Mouse (Mus musculus) granulocyte monocyte progenitor cell, adult 5-6 weeks (primary cell): Measurements from ENCODE around the gene Btbd10. TPM values are rescaled to one million over a fixed set of nuclear protein-coding genes. Genes with fewer than 3 reads are reported as not detected.

Source experiments
- ATAC-seq: replicated peaks from 2 replicates; pipeline ENCODE4 v1.8.0; 2016; ENCODE audit warnings: mild to moderate bottlenecking, moderate TSS enrichment, inconsistent platforms; ENCODE audit not compliant: poor library complexity, severe bottlenecking
- total RNA-seq, 2 experiments: library from RNA; stranded (forward) in 1 of 2; stranded (reverse) in 1 of 2; fragments of 200-712, 200-1000 nt in 1 of 2; fragments of >200 nt in 1 of 2; fragmentation: Nextera tagmentation in 1 of 2; gene quantifications; 2 replicates each; pipeline ENCODE4 v1.2.3; 2014 to 2017

The Btbd10 gene
- total RNA-seq (2014; fragmentation: Nextera tagmentation) (16.3 and 28.3 TPM in 2 replicates), total RNA-seq (2017) (25.2 and 26.0 TPM in 2 replicates)

DNA sequence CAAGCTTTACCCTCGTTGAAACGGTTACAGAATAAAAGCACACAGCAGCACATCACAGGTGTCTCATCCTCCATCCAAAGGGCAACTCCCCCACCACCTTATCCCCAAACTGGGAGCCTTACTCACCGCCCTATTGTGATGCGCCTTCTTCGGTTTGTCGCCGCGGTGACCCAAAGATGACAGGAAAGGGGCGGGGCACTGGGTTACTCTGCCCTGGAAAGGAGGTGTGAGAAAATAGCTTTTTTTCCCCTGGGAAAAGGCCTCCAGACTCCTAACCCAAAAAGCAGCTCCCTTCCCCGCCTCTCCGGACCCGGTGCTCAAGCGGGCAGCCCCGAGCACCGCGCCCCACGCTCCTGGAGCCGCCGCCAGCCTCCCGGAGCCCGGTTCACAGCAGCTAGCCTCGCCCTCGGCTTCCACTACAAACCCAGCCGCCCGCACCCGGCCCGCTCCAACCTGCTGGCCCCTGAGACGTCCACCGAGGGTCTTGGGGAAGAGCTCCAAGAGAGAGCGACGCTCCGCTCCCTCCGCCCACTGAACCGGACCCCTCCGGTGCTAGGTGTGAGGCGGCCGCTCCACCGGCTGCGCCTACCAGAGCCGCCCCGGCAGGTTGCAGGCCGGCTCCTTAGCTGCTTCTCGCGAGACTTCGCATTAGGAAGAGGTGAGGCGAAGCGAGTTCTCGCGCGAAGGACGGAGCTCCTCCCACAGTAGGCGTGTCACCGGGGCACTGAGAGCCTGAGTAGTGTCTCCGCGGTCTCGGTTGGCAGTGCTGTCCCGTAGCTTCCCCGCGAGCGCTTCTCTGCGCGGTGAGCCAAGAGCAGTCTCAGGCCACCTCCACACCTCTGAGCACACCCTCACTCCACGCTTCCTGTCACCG is at the start of gene Btbd10:
Btbd10 (minus strand) TSS at position 647 of the 874 bp plus-strand sequence.
- ATAC-seq = peak; percentile 95

- ATAC-seq = 0 out of 2 replicates have a peak, but pooled peaks have one; percentile 11
These were observed 47.3 kb upstream of the Btbd10 start for GRCm38 (mm10) chr7:113416536-113416935.

DNA sequence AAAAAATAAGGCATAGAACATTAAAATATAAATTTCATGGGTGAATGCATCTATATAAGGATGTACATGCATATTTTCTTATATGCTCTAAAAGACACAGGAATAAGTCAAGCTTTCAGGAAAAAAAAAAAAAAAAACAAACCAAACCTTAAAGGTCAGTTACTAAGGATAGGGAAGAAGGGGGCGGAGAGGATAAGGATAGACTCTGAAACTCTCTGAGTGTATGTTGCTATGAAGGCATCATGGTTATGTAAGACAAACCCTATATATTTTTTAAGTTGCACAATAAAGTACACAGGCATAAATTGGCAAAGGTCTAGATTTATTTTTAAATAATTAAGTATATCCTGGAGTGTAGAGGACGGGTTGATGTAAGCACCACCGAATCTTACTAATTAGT is 46.1 kb upstream of the Btbd10 start:
- ATAC-seq = no peak

DNA sequence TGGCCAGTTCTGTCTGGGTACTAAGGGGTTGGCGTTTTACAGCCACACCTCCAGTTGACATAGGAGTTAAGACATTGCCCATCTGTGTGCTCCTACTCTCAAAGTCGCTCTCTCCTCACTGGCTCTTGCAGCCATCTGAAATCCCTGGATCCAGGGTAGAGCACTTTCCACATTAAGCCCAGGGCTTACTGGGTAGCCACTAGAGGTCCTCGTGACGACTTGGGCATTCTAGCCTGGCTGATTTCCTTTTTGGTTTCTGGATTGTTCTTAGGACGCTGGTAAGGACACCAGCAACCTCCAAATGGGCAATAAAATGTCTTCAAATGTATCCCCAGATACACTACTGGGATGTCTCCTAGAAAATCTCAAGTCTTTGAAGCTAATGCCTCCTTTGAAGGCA is 39.5 kb upstream of the Btbd10 start:
- ATAC-seq = no peak

- ATAC-seq = no peak
These were observed 28.9 kb upstream of the Btbd10 start for GRCm38 (mm10) chr7:113398083-113398482.

GRCm38 (mm10) chr7:113396661-113397060 is 27.5 kb upstream of the Btbd10 start:
- no peak for ATAC-seq

DNA sequence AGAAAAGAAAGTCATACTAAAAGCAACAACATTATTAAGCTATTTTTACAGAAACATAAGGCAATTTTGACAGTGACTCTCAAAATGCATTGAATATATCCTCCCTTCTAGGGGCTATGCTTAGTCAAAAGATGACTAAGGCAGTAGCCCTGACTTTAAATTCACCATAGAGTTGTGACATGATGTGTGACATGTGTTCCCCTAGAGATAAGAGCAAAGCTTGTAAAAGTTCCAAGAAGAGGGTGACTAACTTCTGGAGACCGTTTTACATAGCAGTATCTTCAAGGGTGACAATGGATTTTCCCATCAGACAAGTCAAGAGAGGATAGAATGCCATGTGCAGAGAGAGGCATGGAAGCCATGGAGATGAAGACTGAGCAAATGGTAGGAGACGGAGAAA is 22.4 kb upstream of the Btbd10 start:
- no peak for ATAC-seq

GRCm38 (mm10) chr7:113388470-113388869 is 19.3 kb upstream of the Btbd10 start, which contains the start of gene Pth:
TSS of gene Pth (minus strand) at chr7:113388570.
- ATAC-seq = no peak

DNA sequence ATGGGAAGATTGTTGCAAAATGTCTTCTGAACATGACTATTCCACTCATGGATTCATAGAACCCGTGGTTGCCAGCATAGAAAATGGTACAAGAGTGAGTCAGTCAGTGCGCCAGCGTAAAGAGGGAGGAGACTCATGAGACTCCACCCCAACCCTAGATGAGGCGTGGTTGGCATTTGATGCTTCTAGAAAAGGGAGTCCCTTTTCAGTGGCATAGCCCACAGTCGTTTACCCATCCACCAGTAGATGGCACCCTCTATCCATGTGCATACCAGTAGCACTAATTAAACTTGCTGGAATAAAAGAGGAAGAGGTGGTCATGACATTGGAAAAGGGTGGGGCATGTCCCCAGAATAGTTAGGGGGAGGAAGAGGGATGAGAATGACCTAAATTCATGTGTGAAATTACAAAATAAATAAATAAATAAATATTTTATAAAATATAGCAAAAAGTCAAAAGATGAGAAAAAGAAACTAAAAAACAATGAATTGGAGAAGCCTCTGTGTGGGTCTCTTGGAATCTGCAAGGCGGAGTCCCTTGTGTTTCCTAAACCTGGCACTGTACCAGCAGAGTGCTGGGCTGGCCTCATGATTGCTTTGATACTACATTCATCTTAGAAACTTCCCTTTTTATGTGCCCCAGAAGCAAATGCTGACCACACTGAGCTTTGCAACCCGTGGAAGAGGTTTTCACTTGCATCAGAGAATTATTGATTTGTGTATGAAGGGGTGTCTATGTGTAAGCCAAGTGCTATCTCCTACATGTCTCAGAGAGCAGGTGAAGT is 8.9 kb upstream of the Btbd10 start:
- peak; percentile 98 for ATAC-seq

GRCm38 (mm10) chr7:113372682-113373081 is 3.5 kb upstream of the Btbd10 start:
- ATAC-seq = peak; percentile 17; the same call in 1 of the 2 replicates

DNA sequence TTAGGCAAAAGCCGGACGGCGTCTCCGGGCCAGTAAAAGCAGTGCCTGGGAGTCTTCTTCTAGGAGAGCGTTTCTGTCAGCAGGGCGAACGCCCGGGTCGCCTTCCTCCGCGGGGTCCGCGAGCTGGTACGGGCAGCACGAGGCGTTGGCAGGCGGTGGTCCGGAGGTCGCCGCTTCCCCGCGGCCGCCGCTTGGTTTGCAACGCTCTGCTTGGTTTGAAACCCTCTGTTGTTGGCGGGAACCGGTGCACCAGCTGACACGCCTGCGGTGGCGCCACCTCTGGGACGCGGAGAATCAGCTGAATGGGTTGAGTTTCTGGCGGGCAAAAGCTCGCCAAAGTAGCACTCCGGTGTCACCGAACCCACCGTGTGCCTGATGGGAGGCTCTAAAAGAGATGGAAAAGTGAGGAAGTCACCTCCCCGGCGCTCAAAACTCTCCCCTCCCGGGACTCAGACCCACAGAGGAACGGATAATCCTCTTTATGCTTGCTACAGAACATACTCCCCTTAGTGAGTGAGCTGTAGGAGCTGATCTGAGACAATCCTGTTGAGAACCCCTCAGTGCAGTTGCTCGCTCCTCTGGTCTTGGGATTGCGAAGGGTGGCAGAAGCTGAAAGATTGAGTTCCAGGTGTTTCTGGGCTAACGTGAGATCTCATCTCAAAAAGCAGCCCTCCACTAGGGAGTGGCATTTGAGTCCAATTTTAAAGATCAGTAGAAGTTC is 588 bp upstream of the Btbd10 start:
- ATAC-seq = peak; percentile 30

- no peak for ATAC-seq
These were observed 1.8 kb downstream of the Btbd10 start for GRCm38 (mm10) chr7:113367440-113367839.

GRCm38 (mm10) chr7:113349089-113349488 is 20.1 kb downstream of the Btbd10 start:
- no peak for ATAC-seq

DNA sequence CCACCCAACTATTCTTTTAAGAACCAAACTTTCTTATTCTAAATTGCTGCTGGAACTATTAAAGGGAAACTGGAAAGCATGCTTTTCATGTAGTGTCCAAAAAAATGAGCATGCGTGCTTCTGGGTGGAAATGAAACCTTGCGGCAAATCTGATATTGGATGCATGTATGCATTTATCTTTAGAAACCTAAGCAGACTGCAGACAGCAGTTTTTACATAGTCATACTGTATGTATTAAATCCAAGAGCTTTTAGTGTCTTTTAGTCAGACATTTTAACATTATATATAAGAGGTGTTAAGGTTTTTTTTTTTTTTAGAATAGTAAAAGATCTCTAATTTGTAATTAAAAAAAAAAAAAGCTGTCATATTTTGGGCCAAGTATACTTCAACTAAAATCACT is 21.5 kb downstream of the Btbd10 start:
- no peak for ATAC-seq

DNA sequence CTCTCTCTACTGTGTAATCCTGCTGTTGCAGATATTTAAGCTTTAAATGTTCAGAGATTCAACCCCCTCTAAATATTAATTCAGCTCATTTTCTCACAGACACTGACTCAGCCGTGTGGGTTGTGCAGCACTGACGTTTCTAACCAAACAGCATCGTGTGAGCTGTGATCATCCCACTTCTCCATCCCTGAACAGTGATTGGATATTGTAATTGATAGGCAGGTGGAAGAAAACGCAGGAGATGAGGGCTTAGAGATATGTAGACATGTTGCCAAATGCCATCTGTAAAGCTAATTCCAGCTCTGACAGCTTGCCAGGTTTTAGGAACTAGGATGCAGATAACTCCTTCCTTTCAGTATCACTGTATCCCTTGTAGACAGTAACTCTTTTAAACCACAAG is 21.9 kb downstream of the Btbd10 start:
- no peak for ATAC-seq

GRCm38 (mm10) chr7:113335250-113335649 is 33.9 kb downstream of the Btbd10 start:
- no peak for ATAC-seq

DNA sequence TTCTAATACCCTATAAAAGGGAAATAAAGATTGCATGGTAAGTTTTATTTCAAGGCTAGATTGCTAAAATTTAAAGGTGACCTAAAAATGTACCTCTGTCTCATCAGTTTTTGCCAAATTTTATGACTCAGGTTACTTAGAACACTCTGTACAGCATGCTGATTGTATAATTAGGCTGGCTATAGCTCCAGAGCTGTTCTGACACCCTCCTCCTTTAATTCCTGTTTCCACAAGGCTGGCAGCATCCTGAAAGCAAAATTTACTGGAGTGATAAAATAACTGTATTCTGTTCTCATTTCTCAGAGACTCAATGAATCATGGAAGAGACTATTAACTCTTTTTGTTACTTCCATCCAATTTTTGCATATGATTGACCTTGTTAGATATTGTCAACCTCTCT is 35.2 kb downstream of the Btbd10 start:
- no peak for ATAC-seq

GRCm38 (mm10) chr7:113320128-113320527 is 49.1 kb downstream of the Btbd10 start:
- ATAC-seq = no peak

DNA sequence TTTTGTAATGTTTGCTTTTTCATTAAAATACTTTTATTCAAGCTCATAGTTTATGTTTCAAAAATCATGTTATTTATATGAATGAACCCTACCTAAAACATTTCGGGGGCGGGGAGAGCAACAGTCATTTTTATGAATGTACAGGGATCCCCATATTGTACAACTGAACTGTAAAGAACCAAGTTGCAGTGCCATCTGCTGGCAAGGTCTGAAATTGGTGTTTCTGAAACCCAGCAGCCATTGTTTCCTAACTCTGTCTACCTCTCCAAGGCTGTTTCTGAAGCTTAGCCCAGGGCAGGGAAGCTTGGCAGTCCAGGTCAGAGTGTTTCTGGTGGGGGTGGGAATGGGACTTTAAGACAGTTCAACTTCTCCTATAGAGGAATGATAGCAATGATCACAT is 57.4 kb downstream of the Btbd10 start:
- peak; percentile 75 for ATAC-seq

GRCm38 (mm10) chr7:113310136-113310535 is 59.1 kb downstream of the Btbd10 start:
- ATAC-seq = no peak

DNA sequence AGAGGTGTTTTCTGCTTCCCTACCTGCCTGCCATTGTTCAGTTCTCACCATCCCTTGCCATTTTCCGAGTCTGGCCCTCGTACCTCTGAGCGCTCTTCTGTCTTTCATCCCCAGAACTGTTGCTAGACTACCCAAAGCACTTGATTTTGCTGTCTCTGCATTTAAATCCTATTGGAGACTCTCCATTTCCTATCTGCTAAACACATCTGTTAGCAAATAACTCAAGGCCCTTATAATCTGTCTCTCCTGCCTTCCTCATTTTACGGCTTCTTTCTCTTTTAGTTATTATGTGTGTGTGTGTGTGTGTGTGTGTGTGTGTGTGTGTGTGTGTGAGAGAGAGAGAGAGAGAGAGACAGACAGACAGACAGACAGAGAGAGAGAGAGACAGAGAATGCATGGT is 71.4 kb downstream of the Btbd10 start:
- ATAC-seq = no peak
